Comparison of ENCODE assay signal across 15 mouse cellular contexts in the genomic region with DNA sequence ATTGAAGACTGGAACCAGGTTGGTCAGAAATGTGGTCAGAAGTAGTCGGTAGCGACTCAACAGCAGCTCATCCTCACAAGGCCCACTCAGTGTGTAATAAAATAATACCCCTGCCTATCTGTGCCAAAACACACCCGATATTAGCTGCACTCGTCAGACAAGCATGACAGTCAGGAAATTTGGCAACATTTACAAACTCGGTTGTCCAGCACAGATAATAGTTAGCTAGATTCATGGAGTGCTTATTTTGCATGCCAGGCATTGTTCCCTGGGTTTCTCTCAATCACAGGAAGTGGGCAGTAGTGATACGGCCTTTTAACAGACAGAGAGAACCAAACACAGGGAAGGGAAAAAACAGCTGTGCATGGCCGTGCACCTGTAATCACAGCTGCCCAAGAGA. TPM values are rescaled to one million over a fixed set of nuclear protein-coding genes. Genes with fewer than 3 reads are reported as not detected.
DNase-seq lines count a peak whose midpoint lies in the region; ATAC-seq and TF ChIP-seq lines count a peak whose summit lies in the region.
"Had no signal": no experiment of that assay in that cellular context is flagged by ENCODE, and none has a peak within 500 bp of the region (broad histone marks: within the 10 kb centered on the region; RNA-seq: fewer than 3 reads in every experiment).

No protein-coding gene starts in this region.

- WGBS in cerebellum, adult 2 months = 41% methylated on average over 7 of the region's 7 CpGs
- 44% methylated on average over 7 of the region's 7 CpGs for WGBS in liver, adult 2 months
- 89% methylated on average over 7 of the region's 7 CpGs for WGBS in forebrain, embryonic 10.5 days

- peak; percentile 45 for ATAC-seq in megakaryocyte progenitor cell, adult 5-6 weeks (replicated peaks; ENCODE audit: poor library complexity)
- ATAC-seq: forebrain, embryonic 13.5 days had no signal

- peak overlapping the region; percentile 16; the same call in 1 of the 2 replicates for H3K9ac ChIP-seq in liver, adult 2 months (ENCODE audit: low read depth, low read length)
- H3K9ac ChIP-seq: forebrain, embryonic 13.5 days; hindbrain, embryonic 14.5 days had no signal

- peaks cover 38% of the 10 kb centered on the region for H3K79me2 ChIP-seq in liver, adult 2 months (ENCODE audit: control insufficient read depth, insufficient read depth, low read length)

- TF ChIP-seq POLR2A in cerebellum, adult 2 months (IDR thresholded peaks at IDR 0.05; ENCODE audit: borderline replicate concordance, insufficient read depth, low read length) = no peak
- TF ChIP-seq POLR2A in liver, adult 2 months (IDR thresholded peaks at IDR 0.05; ENCODE audit: extremely low read depth, insufficient read depth, low read length) = no peak

- peaks cover 16% of the 10 kb centered on the region for H3K4me1 ChIP-seq in cerebellum, adult 2 months (ENCODE audit: control insufficient read depth, insufficient read depth, low read length)
- H3K4me1 ChIP-seq in liver, adult 2 months (ENCODE audit: control insufficient read depth, insufficient read depth, low read length) = peaks cover 31% of the 10 kb centered on the region
- H3K4me1 ChIP-seq in forebrain, embryonic 10.5 days = no peaks in the 10 kb centered on the region

- no peak for TF ChIP-seq CTCF in cerebellum, adult 2 months (IDR thresholded peaks at IDR 0.05; ENCODE audit: borderline replicate concordance, insufficient read depth, low read depth, low read length)
- TF ChIP-seq CTCF in liver, adult 2 months (IDR thresholded peaks at IDR 0.05; ENCODE audit: low read depth, low read length) = no peak

- no peaks in the 10 kb centered on the region for H3K9me3 ChIP-seq in forebrain, embryonic 10.5 days
- H3K9me3 ChIP-seq: forebrain, embryonic 13.5 days had no signal

- peak overlapping the region; percentile 62 for H3K27ac ChIP-seq in cerebellum, adult 2 months (ENCODE audit: insufficient read depth, low read length)
- H3K27ac ChIP-seq in liver, adult 2 months (replicated peaks; ENCODE audit: insufficient read depth, low read depth, low read length) = peak overlapping the region; percentile 87
- H3K27ac ChIP-seq in forebrain, embryonic 10.5 days = no peak overlapping the region
- H3K27ac ChIP-seq: forebrain, embryonic 13.5 days; hindbrain, embryonic 14.5 days had no signal

- no peaks in the 10 kb centered on the region for H3K27me3 ChIP-seq in cerebellum, adult 2 months (ENCODE audit: control insufficient read depth, insufficient read depth, low read length)
- H3K27me3 ChIP-seq in liver, adult 2 months (ENCODE audit: control insufficient read depth, insufficient read depth, low read length) = no peaks in the 10 kb centered on the region
- H3K27me3 ChIP-seq in forebrain, embryonic 10.5 days (ENCODE audit: poor library complexity, severe bottlenecking) = no peaks in the 10 kb centered on the region
- H3K27me3 ChIP-seq: forebrain, embryonic 13.5 days had no signal

- no peaks in the 10 kb centered on the region for H3K36me3 ChIP-seq in liver, adult 2 months (ENCODE audit: control insufficient read depth, insufficient read depth, low read length)
- no peaks in the 10 kb centered on the region for H3K36me3 ChIP-seq in forebrain, embryonic 10.5 days (replicated peaks)

- no peak overlapping the region for H3K4me3 ChIP-seq in cerebellum, adult 2 months (replicated peaks; ENCODE audit: insufficient read depth, low read depth, low read length)
- no peak overlapping the region for H3K4me3 ChIP-seq in liver, adult 2 months (ENCODE audit: insufficient read depth, low read depth, low read length)
- H3K4me3 ChIP-seq in forebrain, embryonic 10.5 days = no peak overlapping the region
- H3K4me3 ChIP-seq: forebrain, embryonic 13.5 days had no signal

- no peak for DNase-seq in cerebellum, adult 2 months
- DNase-seq in cerebellum, adult 11 months = no peak
- DNase-seq in liver, adult 2 months (ENCODE audit: extremely low read depth, low read depth, low spot score) = peak; percentile 46
- DNase-seq in liver (no peak), NIH3T3 (ENCODE audit: low read depth) (peak; percentile 27)
- DNase-seq in forebrain, embryonic 10.5 days (ENCODE audit: extremely low spot score, low spot score) = no peak
- DNase-seq in ovary, adult 18-20 months (ENCODE audit: low spot score) = no peak
- DNase-seq: cerebellum, postnatal 14 days; gastrocnemius, postnatal 36 days; heart, postnatal 10 days; kidney, postnatal 10 days; thymus, postnatal 14 days had no signal

RNA-seq across cellular contexts. Expression of a gene that starts 30.6 kb away (rescaled TPM):
- polyA plus RNA-seq in cerebellum, adult 2 months (2012; rRNA removed) = 16.3 and 17.3 TPM in 2 replicates
- 43.3 and 46.7 TPM in 2 replicates for total RNA-seq in liver, adult 2 months (2014; rRNA removed)
- polyA plus RNA-seq in liver, adult 2 months (2012; rRNA removed) = 4.9 and 6.3 TPM in 2 replicates
- total RNA-seq in megakaryocyte progenitor cell, adult 5-6 weeks (2015) = 8.0 and 11.2 TPM in 2 replicates
- 7.1 and 7.8 TPM in 2 replicates for total RNA-seq in megakaryocyte progenitor cell, adult 5-6 weeks (2017)
- polyA plus RNA-seq in forebrain, embryonic 10.5 days (2016; fragmentation: Nextera tagmentation; extraction: Ambion mirVana) = 5.6 and 6.5 TPM in 2 replicates

RNA-seq across cellular contexts. Expression of a gene that starts 54.1 kb away (rescaled TPM):
- 71.7 and 74.2 TPM in 2 replicates for polyA plus RNA-seq in cerebellum, adult 2 months (2012; rRNA removed)
- total RNA-seq in liver, adult 2 months (2014; rRNA removed) = 29.5 and 33.3 TPM in 2 replicates
- 5.7 and 7.1 TPM in 2 replicates for polyA plus RNA-seq in liver, adult 2 months (2012; rRNA removed)
- total RNA-seq in megakaryocyte progenitor cell, adult 5-6 weeks (2015) = 216 and 234 TPM in 2 replicates
- total RNA-seq in megakaryocyte progenitor cell, adult 5-6 weeks (2017) = 271 and 360 TPM in 2 replicates
- 241 and 245 TPM in 2 replicates for polyA plus RNA-seq in forebrain, embryonic 10.5 days (2016; fragmentation: Nextera tagmentation; extraction: Ambion mirVana)

Comparison
In these comparisons a context has a peak if more than half of its experiments do, and no peak if none do; other contexts are left out.
1. DNase-seq: peak in liver, adult 2 months (single experiment) and NIH3T3 (single experiment); none in cerebellum, adult 2 months (0 of 2), cerebellum, adult 11 months (single experiment), liver (single experiment), forebrain, embryonic 10.5 days (single experiment) and ovary, adult 18-20 months (single experiment).